Mouse (Mus musculus) frontal cortex, postnatal 10 days (tissue): ENCODE data around the gene Hspb9.

Experiments
- DNase-seq, 2 experiments: peaks; one replicate each; pipeline ENCODE4 v3.0.0; 2022; ENCODE audit warnings: low spot score in 2 of 2, mixed read lengths in 1 of 2

The Hspb9 gene

DNA sequence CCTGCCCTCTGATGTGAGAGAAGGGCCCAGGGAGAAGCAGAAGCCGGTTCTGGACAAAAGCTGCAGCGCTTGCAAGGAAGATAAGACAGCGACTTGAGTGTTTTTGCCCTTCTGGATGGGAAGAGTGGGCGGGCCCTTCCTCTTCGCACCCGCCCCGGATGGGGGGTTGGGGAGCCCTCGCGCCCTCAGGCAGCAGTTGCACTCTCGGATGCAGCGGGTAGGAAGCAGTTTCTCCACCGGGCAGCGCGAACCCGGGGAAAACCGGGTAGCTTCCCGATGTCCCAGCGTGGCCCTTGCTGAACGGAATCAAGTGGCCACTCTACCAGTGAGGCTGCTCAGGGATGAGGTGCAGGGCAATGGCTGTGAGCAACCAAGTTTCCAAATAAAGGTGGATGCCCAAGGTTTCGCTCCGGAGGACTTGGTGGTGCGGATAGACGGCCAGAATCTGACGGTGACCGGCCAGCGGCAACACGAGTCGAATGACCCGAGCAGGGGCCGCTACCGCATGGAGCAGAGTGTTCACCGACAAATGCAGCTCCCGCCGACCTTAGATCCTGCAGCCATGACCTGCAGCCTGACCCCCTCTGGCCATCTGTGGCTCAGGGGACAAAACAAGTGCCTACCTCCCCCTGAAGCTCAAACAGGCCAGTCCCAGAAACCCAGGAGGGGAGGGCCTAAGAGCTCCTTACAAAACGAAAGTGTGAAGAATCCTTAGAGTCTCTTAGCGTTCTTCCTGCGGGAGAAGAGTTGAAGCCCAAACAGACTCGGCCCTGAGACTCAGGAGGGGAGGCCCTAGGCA is at the start of gene Hspb9:
TSS of gene Hspb9 (plus strand) at position 116 of the 799 bp plus-strand sequence.
- peak; percentile 63 to 64 for DNase-seq

DNA sequence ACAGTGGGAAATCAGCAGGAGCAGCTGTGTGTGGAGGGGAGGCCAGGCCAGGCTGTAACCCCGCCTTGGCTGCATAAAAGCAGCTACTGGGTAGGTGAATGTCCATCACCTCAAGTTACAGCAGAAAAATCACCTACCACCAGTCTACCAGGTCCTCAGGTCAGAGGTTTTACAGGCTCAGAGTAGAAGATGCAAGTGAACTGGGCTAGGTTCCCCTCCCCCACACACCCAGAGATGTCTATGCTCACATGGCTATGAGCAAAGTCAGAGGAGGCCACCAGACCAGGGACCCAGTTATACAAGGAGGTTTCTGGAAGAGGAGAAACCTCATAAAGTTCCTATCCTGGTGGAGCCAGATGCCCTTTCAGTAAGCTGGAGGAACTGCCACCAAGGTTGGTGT is 42.6 kb upstream of the Hspb9 start:
- no peak for DNase-seq

GRCm38 (mm10) chr11:100671956-100672355 is 41.7 kb upstream of the Hspb9 start:
- DNase-seq, result no peak

- DNase-seq, result peak in 1 of 2 experiments; percentile 19
Measured at GRCm38 (mm10) chr11:100673169-100673568, 40.5 kb upstream of the Hspb9 start.

DNA sequence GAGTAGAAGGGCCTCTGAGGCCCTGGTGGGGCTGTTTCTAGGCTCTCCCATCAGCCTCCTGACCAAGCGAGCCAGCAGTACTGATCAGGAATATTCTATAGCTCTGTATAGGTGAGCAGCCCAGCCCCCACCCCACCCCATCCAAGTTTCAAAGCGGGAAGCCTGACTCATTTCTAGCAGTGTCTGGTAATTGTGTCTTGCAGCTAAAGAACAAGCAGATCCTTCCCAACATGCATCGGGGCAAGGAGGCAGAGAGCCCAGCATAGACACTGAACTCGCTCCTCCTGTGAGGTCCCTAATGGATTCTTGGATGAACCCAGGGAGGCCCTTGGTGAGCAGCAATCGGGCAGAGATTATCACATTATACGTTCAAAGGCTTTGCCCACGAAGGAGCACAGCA is 35.8 kb upstream of the Hspb9 start:
- no peak for DNase-seq

DNA sequence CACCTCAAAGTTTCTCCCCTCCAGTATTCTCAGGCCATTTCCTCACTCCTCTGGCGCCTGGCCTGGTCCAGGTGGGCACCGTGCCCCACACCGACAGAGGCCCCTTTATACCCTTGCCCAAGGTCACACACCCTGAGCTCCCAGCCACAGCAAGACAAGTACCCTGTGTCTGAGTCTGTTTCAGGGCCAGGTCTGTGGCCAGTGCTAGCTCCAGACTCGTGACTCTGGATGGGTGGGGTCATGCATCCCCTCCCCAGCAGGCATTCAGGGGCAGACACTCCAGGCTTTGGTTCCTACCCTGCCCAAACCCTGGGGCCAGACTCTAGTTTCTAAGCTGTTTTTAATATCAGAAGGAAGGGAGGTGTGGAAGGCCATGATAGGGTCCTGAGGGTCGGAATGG is 31.8 kb upstream of the Hspb9 start:
- DNase-seq, result no peak

- no peak for DNase-seq
Measured at GRCm38 (mm10) chr11:100682526-100682925, 31.1 kb upstream of the Hspb9 start.

GRCm38 (mm10) chr11:100684084-100684483 is 29.6 kb upstream of the Hspb9 start:
- DNase-seq, result no peak

DNA sequence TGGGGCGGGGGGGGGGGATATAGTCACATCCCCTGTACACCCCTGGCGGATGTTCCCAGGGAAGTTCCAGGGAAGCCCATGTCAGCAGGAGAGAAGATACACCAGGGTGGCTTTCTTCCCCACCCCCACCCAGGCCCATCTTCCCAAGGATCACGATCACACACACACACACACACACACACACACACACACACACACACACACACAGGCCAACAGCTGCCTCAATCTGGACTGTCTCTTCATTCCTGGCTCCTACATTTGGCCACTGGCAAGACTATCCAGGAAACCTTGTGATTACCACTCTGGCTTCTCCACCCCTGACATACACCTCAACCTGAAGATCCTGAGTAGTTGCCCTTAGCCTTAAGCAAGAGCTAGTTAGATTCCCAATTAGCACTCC is 28.3 kb upstream of the Hspb9 start:
- DNase-seq, result no peak

DNA sequence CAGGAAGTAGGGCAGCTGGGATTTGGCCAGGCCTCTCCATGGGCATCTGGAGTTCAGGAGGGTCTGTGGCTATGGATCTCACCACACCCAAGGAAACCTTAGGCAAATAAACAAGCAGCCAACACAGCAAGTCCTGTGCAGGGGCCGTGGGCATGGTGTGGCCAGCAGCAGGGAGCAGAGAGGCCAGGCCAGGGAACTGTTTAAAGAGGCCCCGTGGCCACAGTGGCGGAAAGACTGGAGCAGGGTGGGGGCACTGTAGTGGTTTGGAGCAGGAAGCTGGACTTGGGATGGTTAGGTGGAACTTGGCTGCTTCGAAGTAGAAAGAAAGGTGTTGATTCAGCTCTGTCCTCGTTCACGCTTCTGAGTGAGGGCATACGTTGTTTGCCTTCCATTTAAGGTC is 26.4 kb upstream of the Hspb9 start:
- DNase-seq, result no peak

GRCm38 (mm10) chr11:100688443-100688842 is 25.2 kb upstream of the Hspb9 start:
- DNase-seq, result no peak

GRCm38 (mm10) chr11:100690389-100690788 is 23.3 kb upstream of the Hspb9 start:
- no peak for DNase-seq

DNA sequence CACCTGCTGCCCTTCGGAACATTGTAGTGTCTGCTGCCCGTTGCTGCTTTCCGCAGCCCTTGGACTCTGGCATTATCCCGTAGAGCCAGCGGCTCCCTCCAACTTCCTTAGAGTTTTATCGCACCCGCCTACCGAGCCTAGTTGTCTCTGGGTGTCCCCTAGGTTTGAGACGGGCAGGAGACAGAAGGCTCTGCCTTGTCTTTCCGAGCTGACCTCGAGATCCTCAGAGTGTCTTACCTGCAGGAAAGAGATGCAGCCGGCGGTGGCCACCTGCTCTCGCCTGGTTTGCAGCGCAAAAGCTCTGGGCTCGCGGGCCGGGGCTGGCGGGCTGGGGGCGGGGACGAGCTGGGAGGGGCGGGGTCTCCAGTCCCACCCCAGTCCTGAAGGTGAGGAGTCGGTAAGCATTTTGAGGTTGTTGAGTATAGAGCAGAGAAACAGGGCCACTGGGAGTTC is 21.5 kb upstream of the Hspb9 start, which contains the start of gene Zfp385c:
TSS of gene Zfp385c (minus strand) at position 292 of the 453 bp plus-strand sequence.
- no peak for DNase-seq

DNA sequence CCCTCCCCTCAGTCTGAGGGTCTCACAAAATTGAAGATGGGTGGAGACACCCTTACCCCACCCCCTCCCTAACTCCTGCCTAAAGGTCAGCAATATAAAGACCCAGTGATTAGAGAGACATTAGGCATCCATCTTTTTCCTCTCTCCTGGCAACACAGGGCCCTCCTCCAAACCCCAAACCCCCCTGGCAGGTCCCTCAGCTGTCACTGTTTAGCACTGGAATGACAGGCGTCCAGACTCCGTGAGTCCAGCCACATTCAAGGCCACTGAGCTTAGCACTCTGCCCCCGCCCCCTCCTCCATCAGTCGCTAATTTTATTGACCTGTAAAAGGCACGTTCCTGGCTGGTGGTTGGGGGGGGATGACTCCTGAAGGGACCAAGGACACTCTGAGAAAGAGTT is 20.5 kb upstream of the Hspb9 start:
- no peak for DNase-seq

- DNase-seq, result peak in 1 of 2 experiments; percentile 74
Measured at GRCm38 (mm10) chr11:100694926-100695325, 18.7 kb upstream of the Hspb9 start.

GRCm38 (mm10) chr11:100697921-100698320 is 15.7 kb upstream of the Hspb9 start:
- DNase-seq, result no peak

GRCm38 (mm10) chr11:100700710-100701109 is 12.9 kb upstream of the Hspb9 start:
- no peak for DNase-seq

DNA sequence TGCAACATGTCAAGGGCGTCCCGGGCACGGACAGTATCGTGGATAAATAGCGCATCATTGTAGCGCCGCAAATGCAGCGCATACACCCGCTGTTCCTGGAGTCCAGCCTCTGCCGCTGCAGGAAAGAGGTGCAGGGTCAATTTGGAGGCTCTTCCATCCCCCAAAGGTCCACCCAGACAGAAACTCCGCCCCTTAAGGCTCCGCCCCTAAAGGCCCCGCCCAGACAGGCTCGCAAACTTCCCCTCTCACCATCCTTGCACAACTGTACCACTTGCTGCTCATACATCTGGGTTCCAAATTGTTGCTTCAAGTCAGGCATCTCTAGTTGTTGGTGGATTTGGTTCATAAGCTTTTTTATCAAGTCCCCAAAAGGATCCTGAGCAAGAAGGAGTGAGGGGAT is 12.3 kb upstream of the Hspb9 start:
- DNase-seq, result no peak

DNA sequence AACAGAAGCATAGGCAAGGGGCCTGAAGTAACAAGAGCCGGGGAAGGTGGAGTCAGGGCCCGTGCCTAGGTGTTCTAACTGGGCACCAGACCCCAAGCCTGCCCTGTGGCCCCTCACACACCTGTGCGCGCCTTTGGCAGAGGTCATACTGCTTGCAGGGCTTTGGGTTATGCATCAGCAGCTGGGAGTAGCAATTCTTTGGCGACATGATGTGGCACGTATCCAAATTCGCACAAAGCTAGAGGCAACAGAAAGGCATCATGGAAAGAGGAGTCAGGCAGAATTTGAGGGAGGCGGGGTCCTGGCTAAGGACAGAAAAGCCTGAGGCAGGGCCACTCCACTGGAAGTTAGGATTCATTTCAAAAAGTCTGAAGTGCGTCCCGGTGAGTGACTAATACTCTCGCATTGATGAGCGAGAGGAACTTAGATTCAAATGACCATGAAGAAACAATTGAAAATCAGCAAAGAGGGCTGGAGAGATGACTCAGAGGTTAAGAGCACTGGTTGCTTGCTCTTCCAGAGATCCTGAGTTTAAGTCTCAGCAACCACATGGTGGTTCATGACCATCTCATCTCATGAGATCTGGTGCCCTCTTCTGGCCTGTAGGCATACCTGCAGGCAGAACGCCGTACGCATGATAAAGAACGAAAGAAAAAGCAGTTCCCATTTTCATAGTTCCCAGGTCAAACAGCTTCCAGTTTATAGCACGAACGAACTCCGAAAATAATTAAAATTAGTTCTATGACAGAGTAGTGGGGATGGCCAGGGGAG is 11.4 kb upstream of the Hspb9 start:
- DNase-seq, result no peak

GRCm38 (mm10) chr11:100702906-100703305 is 10.7 kb upstream of the Hspb9 start:
- DNase-seq, result no peak

DNA sequence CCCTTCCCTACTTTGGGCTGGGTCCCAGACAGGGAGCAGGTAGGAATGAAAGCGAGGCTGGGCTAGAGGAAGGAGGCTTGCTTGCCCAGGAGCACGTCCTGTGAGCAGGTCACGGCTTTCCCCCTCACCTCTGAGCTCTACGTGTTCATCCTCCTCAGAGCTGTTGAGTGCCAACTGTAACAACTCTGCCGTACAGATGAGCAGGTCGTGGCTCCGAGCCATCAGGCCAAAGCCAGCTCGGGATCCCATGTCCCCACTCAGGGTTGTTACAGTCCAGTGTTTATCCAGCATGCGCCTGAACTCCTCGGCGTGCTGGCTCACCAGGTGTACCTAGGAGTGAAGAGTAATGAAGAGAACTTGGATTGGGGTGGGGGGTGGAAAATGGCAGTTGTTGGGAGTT is 10.3 kb upstream of the Hspb9 start:
- no peak for DNase-seq

DNA sequence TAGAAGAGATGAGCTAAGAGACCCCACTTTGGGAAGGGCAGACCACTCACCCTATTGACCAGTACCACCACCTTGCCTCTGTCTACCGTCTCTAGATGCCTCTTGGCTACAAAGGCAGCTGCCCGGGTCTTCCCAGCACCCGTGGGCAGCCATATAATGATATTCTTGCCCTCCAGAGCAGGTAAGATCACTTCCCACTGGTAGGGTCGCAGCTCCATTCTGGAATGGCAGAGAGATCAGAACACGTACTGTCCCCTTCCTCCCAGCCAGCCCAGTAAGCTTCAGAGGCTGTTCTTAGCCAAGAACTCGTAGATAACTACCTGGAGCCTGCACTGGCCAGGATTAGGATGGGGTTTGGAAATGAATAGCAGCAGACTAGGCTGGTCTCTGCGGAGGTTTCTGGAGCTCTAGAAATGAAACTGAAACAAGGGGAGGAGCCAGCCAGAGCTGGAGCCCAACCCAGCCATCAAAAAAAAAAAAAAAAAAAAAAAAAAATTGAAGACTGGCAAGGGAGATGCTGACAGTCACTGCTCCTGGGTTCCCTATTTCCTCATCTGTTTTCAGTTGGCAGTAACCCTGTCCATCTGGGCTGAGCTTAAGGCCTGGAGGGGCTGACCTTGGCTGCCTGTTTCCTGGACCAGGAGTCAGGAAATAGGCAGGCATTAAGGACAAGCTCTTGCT is 9.7 kb upstream of the Hspb9 start, which contains the start of gene Dhx58:
TSS of gene Dhx58 (minus strand) at position 421 of the 681 bp plus-strand sequence.
- DNase-seq, result no peak
